Mouse (Mus musculus): ENCODE measurements around the gene Mpp3. TPM values are rescaled to one million over a fixed set of nuclear protein-coding genes. Genes with fewer than 3 reads are reported as not detected.

The Mpp3 gene
- polyA plus RNA-seq, 1 experiment from 2014 or later: 3.3 TPM

- Histone ChIP-seq H3K9ac (ENCODE audit: low read length) (no peak overlapping the region), H3K4me2 (ENCODE audit: low read length) (no peak overlapping the region), H3K9me3 (ENCODE audit: control insufficient read depth, low read length) (no peaks in the 10 kb centered on the region), H3K4me1 (ENCODE audit: control insufficient read depth in 2 of 2, insufficient read depth in 2 of 2, low read length in 2 of 2) (peaks cover 4 to 9% of the 10 kb centered on the region in 2 experiments; a peak in 3 of 4 replicates), H3K27me3 (ENCODE audit: control insufficient read depth, insufficient read depth, low read length) (no peaks in the 10 kb centered on the region), H3K4me3 (ENCODE audit: control insufficient read depth in 1 of 2, insufficient read depth in 1 of 2, low read depth in 1 of 2, low read length in 2 of 2) (no peak overlapping the region), H3K36me3 (ENCODE audit: control insufficient read depth, insufficient read depth, low read length) (no peaks in the 10 kb centered on the region), H3K27ac (replicated peaks in 1 of 2; ENCODE audit: control insufficient read depth in 1 of 2, insufficient read depth in 1 of 2, low read depth in 2 of 2, low read length in 2 of 2) (no peak overlapping the region)
- ATAC-seq (ENCODE audit: insufficient number of reproducible peaks, insufficient read depth, low FRiP score, low read depth): no peak
- WGBS: 71% methylated on average over 7 of the region's 7 CpGs
These were observed 2.9 kb upstream of the Mpp3 start for GRCm38 (mm10) chr11:102031149-102031548.

GRCm38 (mm10) chr11:102029966-102030365 lies 1.7 kb upstream of the Mpp3 start:
- H3K4me3 ChIP-seq (ENCODE audit: control insufficient read depth in 1 of 2, insufficient read depth in 1 of 2, low read depth in 1 of 2, low read length in 2 of 2): no peak overlapping the region
- no peaks in the 10 kb centered on the region for H3K36me3 ChIP-seq (ENCODE audit: control insufficient read depth, insufficient read depth, low read length)
- no peaks in the 10 kb centered on the region for H3K27me3 ChIP-seq (ENCODE audit: control insufficient read depth, insufficient read depth, low read length)
- H3K4me2 ChIP-seq (ENCODE audit: low read length): no peak overlapping the region
- peaks cover 4 to 13% of the 10 kb centered on the region in 2 experiments; a peak in 3 of 4 replicates for H3K4me1 ChIP-seq (ENCODE audit: control insufficient read depth in 2 of 2, insufficient read depth in 2 of 2, low read length in 2 of 2)
- no peak overlapping the region for H3K27ac ChIP-seq (replicated peaks in 1 of 2; ENCODE audit: control insufficient read depth in 1 of 2, insufficient read depth in 1 of 2, low read depth in 2 of 2, low read length in 2 of 2)
- no peaks in the 10 kb centered on the region for H3K9me3 ChIP-seq (ENCODE audit: control insufficient read depth, low read length)
- H3K9ac ChIP-seq (ENCODE audit: low read length): no peak overlapping the region
- 46% methylated on average over 7 of the region's 7 CpGs for WGBS
- ATAC-seq (ENCODE audit: insufficient number of reproducible peaks, insufficient read depth, low FRiP score, low read depth): no peak

GRCm38 (mm10) chr11:102029304-102029703 lies 1.0 kb upstream of the Mpp3 start:
- Histone ChIP-seq H3K27ac (replicated peaks in 1 of 2; ENCODE audit: control insufficient read depth in 1 of 2, insufficient read depth in 1 of 2, low read depth in 2 of 2, low read length in 2 of 2) (no peak overlapping the region), H3K4me3 (ENCODE audit: control insufficient read depth in 1 of 2, insufficient read depth in 1 of 2, low read depth in 1 of 2, low read length in 2 of 2) (no peak overlapping the region), H3K27me3 (ENCODE audit: control insufficient read depth, insufficient read depth, low read length) (no peaks in the 10 kb centered on the region), H3K4me2 (ENCODE audit: low read length) (no peak overlapping the region), H3K36me3 (ENCODE audit: control insufficient read depth, insufficient read depth, low read length) (no peaks in the 10 kb centered on the region), H3K9ac (ENCODE audit: low read length) (no peak overlapping the region), H3K4me1 (ENCODE audit: control insufficient read depth in 2 of 2, insufficient read depth in 2 of 2, low read length in 2 of 2) (peaks cover 4 to 13% of the 10 kb centered on the region in 2 experiments; a peak in 3 of 4 replicates), H3K9me3 (ENCODE audit: control insufficient read depth, low read length) (no peaks in the 10 kb centered on the region)
- ATAC-seq (ENCODE audit: insufficient number of reproducible peaks, insufficient read depth, low FRiP score, low read depth): no peak
- 73% methylated on average over 4 of the region's 4 CpGs for WGBS

GRCm38 (mm10) chr11:102027361-102028017 lies 772 bp downstream of the Mpp3 start:
- ATAC-seq (ENCODE audit: insufficient number of reproducible peaks, insufficient read depth, low FRiP score, low read depth): no peak
- Histone ChIP-seq H3K9me3 (ENCODE audit: control insufficient read depth, low read length) (no peaks in the 10 kb centered on the region), H3K4me2 (ENCODE audit: low read length) (peak overlapping the region; percentile 98), H3K4me1 (ENCODE audit: control insufficient read depth in 2 of 2, insufficient read depth in 2 of 2, low read length in 2 of 2) (peaks cover 4 to 13% of the 10 kb centered on the region in 2 experiments; a peak in 3 of 4 replicates), H3K27ac (replicated peaks in 1 of 2; ENCODE audit: control insufficient read depth in 1 of 2, insufficient read depth in 1 of 2, low read depth in 2 of 2, low read length in 2 of 2) (no peak overlapping the region; a peak in 1 of 4 replicates), H3K36me3 (ENCODE audit: control insufficient read depth, insufficient read depth, low read length) (no peaks in the 10 kb centered on the region), H3K9ac (ENCODE audit: low read length) (peak overlapping the region; percentile 76), H3K4me3 (ENCODE audit: control insufficient read depth in 1 of 2, insufficient read depth in 1 of 2, low read depth in 1 of 2, low read length in 2 of 2) (peak overlapping the region; percentile 71 to 81), H3K27me3 (ENCODE audit: control insufficient read depth, insufficient read depth, low read length) (peaks cover 3% of the 10 kb centered on the region; the same call in 1 of the 2 replicates)
- 6% methylated on average over 12 of the region's 12 CpGs for WGBS

GRCm38 (mm10) chr11:102026694-102027360 lies 1.4 kb downstream of the Mpp3 start:
- 1% methylated on average over 48 of the region's 73 CpGs for WGBS
- Histone ChIP-seq H3K36me3 (ENCODE audit: control insufficient read depth, insufficient read depth, low read length) (no peaks in the 10 kb centered on the region), H3K27ac (replicated peaks in 1 of 2; ENCODE audit: control insufficient read depth in 1 of 2, insufficient read depth in 1 of 2, low read depth in 2 of 2, low read length in 2 of 2) (peak overlapping the region in 1 of 2 experiments; percentile 28; a peak in 2 of 4 replicates), H3K9me3 (ENCODE audit: control insufficient read depth, low read length) (no peaks in the 10 kb centered on the region), H3K4me3 (ENCODE audit: control insufficient read depth in 1 of 2, insufficient read depth in 1 of 2, low read depth in 1 of 2, low read length in 2 of 2) (peak overlapping the region; percentile 71 to 81), H3K27me3 (ENCODE audit: control insufficient read depth, insufficient read depth, low read length) (peaks cover 3% of the 10 kb centered on the region; the same call in 1 of the 2 replicates), H3K4me1 (ENCODE audit: control insufficient read depth in 2 of 2, insufficient read depth in 2 of 2, low read length in 2 of 2) (peaks cover 4 to 13% of the 10 kb centered on the region in 2 experiments; a peak in 3 of 4 replicates), H3K9ac (ENCODE audit: low read length) (peak overlapping the region; percentile 76), H3K4me2 (ENCODE audit: low read length) (peak overlapping the region; percentile 98)
- ATAC-seq (ENCODE audit: insufficient number of reproducible peaks, insufficient read depth, low FRiP score, low read depth): peak; percentile 80

- peak overlapping the region; percentile 76 for H3K9ac ChIP-seq (ENCODE audit: low read length)
- H3K4me1 ChIP-seq (ENCODE audit: control insufficient read depth in 2 of 2, insufficient read depth in 2 of 2, low read length in 2 of 2): peaks cover 4 to 13% of the 10 kb centered on the region in 2 experiments; a peak in 3 of 4 replicates
- H3K27ac ChIP-seq (replicated peaks in 1 of 2; ENCODE audit: control insufficient read depth in 1 of 2, insufficient read depth in 1 of 2, low read depth in 2 of 2, low read length in 2 of 2): peak overlapping the region in 1 of 2 experiments; percentile 28; a peak in 1 of 4 replicates
- no peaks in the 10 kb centered on the region for H3K36me3 ChIP-seq (ENCODE audit: control insufficient read depth, insufficient read depth, low read length)
- peak overlapping the region; percentile 98 for H3K4me2 ChIP-seq (ENCODE audit: low read length)
- peak overlapping the region; percentile 71 to 81 for H3K4me3 ChIP-seq (ENCODE audit: control insufficient read depth in 1 of 2, insufficient read depth in 1 of 2, low read depth in 1 of 2, low read length in 2 of 2)
- ATAC-seq (ENCODE audit: insufficient number of reproducible peaks, insufficient read depth, low FRiP score, low read depth): no peak
- no peaks in the 10 kb centered on the region for H3K9me3 ChIP-seq (ENCODE audit: control insufficient read depth, low read length)
- WGBS: 4% methylated on average over 23 of the region's 23 CpGs
- H3K27me3 ChIP-seq (ENCODE audit: control insufficient read depth, insufficient read depth, low read length): peaks cover 3% of the 10 kb centered on the region; the same call in 1 of the 2 replicates
These were observed 2.1 kb downstream of the Mpp3 start for GRCm38 (mm10) chr11:102025991-102026660.

- Histone ChIP-seq H3K9ac (ENCODE audit: low read length) (no peak overlapping the region), H3K9me3 (ENCODE audit: control insufficient read depth, low read length) (no peaks in the 10 kb centered on the region), H3K4me2 (ENCODE audit: low read length) (peak overlapping the region; percentile 4; the same call in 1 of the 2 replicates), H3K27ac (replicated peaks in 1 of 2; ENCODE audit: control insufficient read depth in 1 of 2, insufficient read depth in 1 of 2, low read depth in 2 of 2, low read length in 2 of 2) (no peak overlapping the region), H3K4me3 (ENCODE audit: control insufficient read depth in 1 of 2, insufficient read depth in 1 of 2, low read depth in 1 of 2, low read length in 2 of 2) (no peak overlapping the region), H3K4me1 (ENCODE audit: control insufficient read depth in 2 of 2, insufficient read depth in 2 of 2, low read length in 2 of 2) (peaks cover 4 to 13% of the 10 kb centered on the region in 2 experiments; a peak in 3 of 4 replicates), H3K36me3 (ENCODE audit: control insufficient read depth, insufficient read depth, low read length) (no peaks in the 10 kb centered on the region), H3K27me3 (ENCODE audit: control insufficient read depth, insufficient read depth, low read length) (peaks cover 3% of the 10 kb centered on the region; the same call in 1 of the 2 replicates)
- WGBS: 45% methylated on average over 7 of the region's 7 CpGs
- no peak for ATAC-seq (ENCODE audit: insufficient number of reproducible peaks, insufficient read depth, low FRiP score, low read depth)
These were observed 2.9 kb downstream of the Mpp3 start for GRCm38 (mm10) chr11:102025354-102025753.

Data from heart, embryonic 14.5 days (tissue).